Mouse (Mus musculus) cerebellum, adult 2 months (tissue): ENCODE results near the gene Lgals9.

ENCODE experiments used
- CTCF ChIP-seq: fragments of 200-500 bp; IDR thresholded peaks from 2 replicates; pipeline ENCODE4 v1.5.1; 2011; ENCODE audit warnings: low read depth, mild to moderate bottlenecking, control low read depth, low read length, moderate library complexity, borderline replicate concordance; ENCODE audit not compliant: insufficient read depth
- POLR2A ChIP-seq: fragments of 200-500 bp; IDR thresholded peaks from 2 replicates; pipeline ENCODE4 v1.6.1; 2011; ENCODE audit warnings: low read length, control low read depth, borderline replicate concordance; ENCODE audit not compliant: insufficient read depth

GRCm38 (mm10) chr11:78959367-78959766, 25.4 kb downstream of the Lgals9 start:
- TF ChIP-seq CTCF, result no peak
- TF ChIP-seq POLR2A, result no peak
